Mouse (Mus musculus) urinary bladder, postnatal 36 days (tissue): ENCODE data around the gene Fam71a.
A peak's percentile ranks its signal among the peaks of the same experiment; 100 is the strongest.

Experiments
- DNase-seq, 2 experiments: peaks; one replicate each; pipeline ENCODE4 v3.0.0; 2022; ENCODE audit warnings: low spot score in 2 of 2, mixed read lengths in 1 of 2

The Fam71a gene

DNA sequence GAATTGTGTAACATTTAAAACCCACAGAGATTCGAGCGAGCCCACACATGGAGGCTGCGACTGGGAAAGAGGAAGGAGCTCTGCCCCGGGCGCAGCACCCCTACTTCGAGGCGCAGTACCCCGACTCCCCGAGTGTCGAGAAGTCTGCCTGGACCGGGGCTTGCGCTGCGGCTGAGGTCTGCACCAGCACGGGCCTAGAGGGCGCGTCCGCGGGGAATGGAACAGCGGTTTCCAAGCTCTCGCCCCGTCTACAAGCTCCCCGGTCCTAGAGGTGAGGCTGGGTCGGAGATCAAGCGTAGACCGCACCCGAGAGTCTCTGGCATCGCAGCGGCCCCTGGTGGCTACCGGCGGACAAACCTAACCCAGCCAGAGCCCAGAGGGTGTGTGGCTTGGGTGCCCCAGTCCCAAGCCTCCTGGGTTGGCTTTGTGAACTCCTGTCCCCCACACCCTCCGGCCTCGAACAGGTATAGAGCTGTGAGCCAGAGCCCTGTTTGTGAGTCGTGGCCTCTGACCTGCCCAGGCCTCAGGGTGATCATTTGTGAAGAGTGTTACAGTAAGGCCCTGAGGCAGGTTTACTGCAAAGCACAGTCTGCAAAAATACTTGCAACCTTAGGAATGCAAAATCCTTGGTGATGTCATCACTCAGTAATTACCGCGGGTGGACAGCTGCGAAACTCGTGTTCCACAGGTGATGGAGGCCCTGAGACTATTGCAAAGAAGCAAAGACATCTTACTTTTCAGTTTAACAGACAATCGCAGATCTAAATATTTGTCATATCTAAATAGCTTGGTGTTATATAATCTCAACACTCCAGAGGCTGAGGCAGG is 38.6 kb downstream of the Fam71a start:
- DNase-seq = peak; percentile 37 to 68

DNA sequence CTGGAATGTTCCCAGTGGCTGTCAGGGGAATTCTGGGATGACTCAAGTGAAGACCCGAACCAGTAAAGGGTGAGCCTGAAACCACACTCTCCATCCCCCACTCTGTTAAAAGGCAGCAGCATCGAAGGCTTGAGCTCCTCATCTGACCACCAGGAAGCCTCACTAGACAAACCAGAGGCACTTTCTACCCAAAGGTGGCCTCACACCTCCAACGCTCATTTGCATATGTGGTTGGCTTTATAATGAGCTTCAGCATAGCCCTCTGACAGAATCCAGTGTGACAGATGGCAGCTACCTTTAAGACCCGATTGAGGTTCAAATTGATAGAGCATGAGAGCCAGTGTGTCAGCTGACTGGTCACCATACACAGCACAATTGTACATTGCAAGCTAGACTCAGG is 40.3 kb downstream of the Fam71a start:
- no peak for DNase-seq

DNA sequence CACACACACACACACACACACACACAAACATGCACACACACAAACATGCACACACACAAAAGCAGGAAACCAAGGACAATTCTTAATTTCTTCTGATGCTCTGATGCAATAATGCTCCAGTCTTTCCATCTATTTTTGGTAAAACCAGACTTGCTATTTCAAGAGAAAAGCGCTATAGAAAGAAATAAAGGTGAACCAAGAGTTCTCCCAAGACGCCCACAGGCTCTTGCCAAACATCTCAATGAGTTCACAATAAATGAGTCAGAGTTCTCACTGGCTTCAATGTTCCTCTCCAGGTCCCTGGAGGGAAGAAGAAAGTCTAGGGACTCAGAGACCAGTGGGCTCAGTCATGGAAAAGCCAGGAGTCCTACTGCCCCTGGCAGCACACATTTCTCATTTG is 40.9 kb downstream of the Fam71a start:
- DNase-seq = no peak

DNA sequence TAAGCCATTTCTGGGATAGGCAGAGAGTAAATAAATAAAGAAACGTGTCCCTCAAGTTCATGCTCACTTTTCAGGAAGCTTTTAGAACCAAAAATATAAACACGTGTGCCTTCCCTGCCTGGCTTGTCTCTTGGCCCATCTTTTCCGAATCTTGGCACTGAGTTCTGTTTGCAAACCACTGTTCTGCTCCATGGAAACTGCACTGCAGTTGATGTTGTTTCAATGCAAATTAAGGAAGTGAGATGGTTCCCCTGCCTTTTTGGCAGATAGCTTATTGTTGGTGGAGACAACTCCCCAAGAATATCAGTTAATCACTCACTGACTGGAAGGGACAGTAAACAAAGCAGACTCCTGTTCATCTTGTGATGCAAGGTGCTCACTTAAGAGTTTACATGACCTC is 41.9 kb downstream of the Fam71a start:
- no peak for DNase-seq

DNA sequence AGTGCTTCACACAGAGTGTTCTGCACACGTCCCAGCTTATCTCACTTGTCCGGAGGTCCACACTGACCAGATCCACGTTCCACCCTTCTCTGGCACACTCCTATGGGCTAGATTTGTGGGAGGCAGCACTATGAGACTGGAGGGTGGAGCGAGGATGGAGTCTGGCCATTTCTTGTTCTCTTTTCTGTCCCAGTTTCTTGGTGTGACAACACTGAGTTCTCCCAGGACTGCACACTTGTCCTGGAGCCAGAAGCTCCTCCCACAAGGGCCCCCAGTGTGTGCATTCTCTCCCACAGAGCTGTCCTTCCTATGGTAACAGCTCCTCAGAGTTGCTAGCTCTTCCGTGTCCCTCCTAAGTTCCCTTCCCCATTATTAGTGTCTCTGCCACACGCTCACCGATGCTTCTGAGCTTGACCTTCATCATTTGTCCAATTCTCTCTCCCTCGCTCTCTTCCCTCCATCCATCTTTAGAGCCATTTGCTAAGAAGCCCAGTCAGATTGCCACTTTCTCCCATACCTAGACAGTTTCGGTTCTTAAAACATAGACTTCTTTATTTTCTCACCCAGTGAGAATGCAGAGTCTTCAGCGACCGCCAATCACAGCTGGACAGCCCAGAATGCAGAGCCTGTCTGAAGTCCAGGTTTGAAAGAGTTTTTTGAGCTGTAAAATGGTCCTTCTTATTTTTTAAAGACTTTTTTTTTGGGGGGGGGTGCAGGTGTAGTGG is 48.9 kb downstream of the Fam71a start:
- no peak for DNase-seq

DNA sequence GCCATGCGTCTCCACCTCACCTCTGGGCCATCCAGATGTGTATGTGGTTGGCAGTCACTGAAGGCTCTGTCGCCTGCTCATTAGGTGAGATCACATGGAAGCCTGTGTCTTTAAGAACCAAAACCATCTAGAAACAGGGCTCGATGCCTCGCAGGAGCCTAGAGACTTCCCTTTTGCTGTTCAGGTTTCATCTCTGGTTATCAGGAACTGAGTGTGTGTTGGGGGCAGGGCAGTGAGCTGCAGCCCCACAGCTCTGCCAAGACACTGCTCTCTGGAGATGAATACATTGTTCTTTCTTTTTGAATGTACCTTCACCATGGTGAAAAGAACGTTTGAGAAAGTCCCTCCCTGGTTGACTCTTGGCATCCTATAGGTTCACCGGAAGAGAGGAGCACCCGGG is 49.7 kb downstream of the Fam71a start:
- DNase-seq = no peak
